Mouse (Mus musculus) right cerebral cortex, postnatal 25 days (tissue): ENCODE data around the gene Cmklr1.

ENCODE experiments used
- DNase-seq: peaks from one replicate; pipeline ENCODE4 v3.0.0; 2022

Cmklr1 gene

GRCm38 (mm10) chr5:113648647-113649211, 1.5 kb downstream of the Cmklr1 start:
- no peak for DNase-seq

- no peak for DNase-seq
Observed at GRCm38 (mm10) chr5:113647141-113647540, 3.1 kb downstream of the Cmklr1 start.

GRCm38 (mm10) chr5:113644520-113644919, 5.7 kb downstream of the Cmklr1 start:
- DNase-seq: no peak

- DNase-seq: peak; percentile 43
Observed at GRCm38 (mm10) chr5:113643107-113643848, 6.9 kb downstream of the Cmklr1 start.

- no peak for DNase-seq
Observed at GRCm38 (mm10) chr5:113641066-113641465, 9.2 kb downstream of the Cmklr1 start.

- DNase-seq: no peak
Observed at GRCm38 (mm10) chr5:113639126-113639525, 11.1 kb downstream of the Cmklr1 start.

- no peak for DNase-seq
Observed at GRCm38 (mm10) chr5:113638055-113638454, 12.2 kb downstream of the Cmklr1 start.

GRCm38 (mm10) chr5:113637631-113638030, 12.6 kb downstream of the Cmklr1 start:
- DNase-seq: no peak

- no peak for DNase-seq
Observed at GRCm38 (mm10) chr5:113635861-113636565, 14.2 kb downstream of the Cmklr1 start.

GRCm38 (mm10) chr5:113634887-113635610, 15.2 kb downstream of the Cmklr1 start:
- DNase-seq: no peak

GRCm38 (mm10) chr5:113634024-113634651, 16.1 kb downstream of the Cmklr1 start:
- no peak for DNase-seq

GRCm38 (mm10) chr5:113633037-113633714, 17.1 kb downstream of the Cmklr1 start:
- DNase-seq: no peak

GRCm38 (mm10) chr5:113630116-113630515, 20.1 kb downstream of the Cmklr1 start:
- no peak for DNase-seq

- DNase-seq: no peak
Observed at GRCm38 (mm10) chr5:113629248-113629647, 21.0 kb downstream of the Cmklr1 start.

- DNase-seq: peak; percentile 44
Observed at GRCm38 (mm10) chr5:113627820-113628437, 22.3 kb downstream of the Cmklr1 start.

- DNase-seq: no peak
Observed at GRCm38 (mm10) chr5:113626991-113627390, 23.2 kb downstream of the Cmklr1 start.

- no peak for DNase-seq
Observed at GRCm38 (mm10) chr5:113626352-113626751, 23.9 kb downstream of the Cmklr1 start.

GRCm38 (mm10) chr5:113625068-113625467, 25.2 kb downstream of the Cmklr1 start:
- no peak for DNase-seq

- DNase-seq: no peak
Observed at GRCm38 (mm10) chr5:113623052-113623451, 27.2 kb downstream of the Cmklr1 start.

GRCm38 (mm10) chr5:113620999-113621398, 29.2 kb downstream of the Cmklr1 start:
- DNase-seq: no peak

- no peak for DNase-seq
Observed at GRCm38 (mm10) chr5:113620130-113620716, 30.0 kb downstream of the Cmklr1 start.
